Mouse (Mus musculus): Measurements from ENCODE around the gene Szrd1. TPM values are rescaled to one million over a fixed set of nuclear protein-coding genes. Genes with fewer than 3 reads are reported as not detected.

Szrd1 gene
- total and polyA plus RNA-seq, 2 experiments from 2014 or later: 17.2 to 60.5 TPM

GRCm38 (mm10) chr4:141099956-141100355 is 39.6 kb downstream of the Szrd1 start:
- no peak overlapping the region for H3K9ac ChIP-seq
- H3K27ac ChIP-seq (ENCODE audit: low read depth, low read length): no peak overlapping the region
- no peaks in the 10 kb centered on the region for H3K4me1 ChIP-seq (ENCODE audit: insufficient read depth)
- H3K36me3 ChIP-seq (ENCODE audit: insufficient read depth): no peaks in the 10 kb centered on the region
- WGBS: 75% methylated on average over 5 of the region's 5 CpGs
- TF ChIP-seq CTCF (IDR thresholded peaks at IDR 0.05; ENCODE audit: low read depth): no peak
- no peak overlapping the region for H3K4me3 ChIP-seq (ENCODE audit: low read depth, low read length)
- no peaks in the 10 kb centered on the region for H3K9me3 ChIP-seq (ENCODE audit: low read length)
- DNase-seq (no peak), ATAC-seq (no peak)
- no peak overlapping the region for H3K4me2 ChIP-seq (ENCODE audit: low read depth)
- H3K27me3 ChIP-seq (ENCODE audit: insufficient read depth, low read length): no peaks in the 10 kb centered on the region

GRCm38 (mm10) chr4:141098935-141099334 is 40.6 kb downstream of the Szrd1 start:
- no peak overlapping the region for H3K9ac ChIP-seq
- H3K27me3 ChIP-seq (ENCODE audit: insufficient read depth, low read length): no peaks in the 10 kb centered on the region
- H3K4me1 ChIP-seq (ENCODE audit: insufficient read depth): no peaks in the 10 kb centered on the region
- no peak overlapping the region for H3K4me3 ChIP-seq (ENCODE audit: low read depth, low read length)
- no peak for TF ChIP-seq CTCF (IDR thresholded peaks at IDR 0.05; ENCODE audit: low read depth)
- DNase-seq (no peak), ATAC-seq (no peak)
- WGBS: 87% methylated on average over 4 of the region's 4 CpGs
- H3K9me3 ChIP-seq (ENCODE audit: low read length): no peaks in the 10 kb centered on the region
- no peaks in the 10 kb centered on the region for H3K36me3 ChIP-seq (ENCODE audit: insufficient read depth)
- no peak overlapping the region for H3K4me2 ChIP-seq (ENCODE audit: low read depth)
- no peak overlapping the region for H3K27ac ChIP-seq (ENCODE audit: low read depth, low read length)

- no peaks in the 10 kb centered on the region for H3K9me3 ChIP-seq (ENCODE audit: low read length)
- TF ChIP-seq CTCF (IDR thresholded peaks at IDR 0.05; ENCODE audit: low read depth): no peak
- H3K27ac ChIP-seq (ENCODE audit: low read depth, low read length): no peak overlapping the region
- H3K4me3 ChIP-seq (ENCODE audit: low read depth, low read length): no peak overlapping the region
- H3K4me1 ChIP-seq (ENCODE audit: insufficient read depth): no peaks in the 10 kb centered on the region
- 11% methylated on average over 9 of the region's 9 CpGs for WGBS
- no peaks in the 10 kb centered on the region for H3K27me3 ChIP-seq (ENCODE audit: insufficient read depth, low read length)
- ATAC-seq: no peak
- H3K4me2 ChIP-seq (ENCODE audit: low read depth): no peak overlapping the region
- DNase-seq: no peak
- H3K36me3 ChIP-seq (ENCODE audit: insufficient read depth): no peaks in the 10 kb centered on the region
- H3K9ac ChIP-seq: no peak overlapping the region
Observed at GRCm38 (mm10) chr4:141096710-141097109, 42.9 kb downstream of the Szrd1 start.

DNA sequence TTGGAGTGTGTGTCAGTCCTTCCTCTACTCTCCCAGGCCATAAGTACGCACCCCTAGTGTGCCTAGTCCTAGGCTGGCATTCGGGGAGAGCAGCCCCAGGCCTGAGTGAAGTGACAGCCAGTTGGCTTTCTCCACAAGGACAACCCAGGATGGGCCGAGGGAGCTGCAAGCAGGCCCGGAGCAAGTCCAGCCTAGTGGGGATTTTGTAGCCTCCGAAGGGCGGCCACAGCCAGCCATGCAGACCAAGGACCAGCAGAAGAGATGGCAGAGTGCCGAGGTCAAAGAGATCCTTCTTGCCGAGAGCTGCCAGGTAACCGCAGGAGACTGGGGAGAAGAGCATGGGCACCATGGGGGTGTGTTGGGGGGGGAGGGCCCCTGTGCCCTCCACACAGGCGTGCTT is 44.6 kb downstream of the Szrd1 start:
- DNase-seq (no peak), ATAC-seq (no peak)
- Histone ChIP-seq H3K4me2 (ENCODE audit: low read depth) (no peak overlapping the region), H3K36me3 (ENCODE audit: insufficient read depth) (no peaks in the 10 kb centered on the region), H3K27ac (ENCODE audit: low read depth, low read length) (no peak overlapping the region), H3K4me1 (ENCODE audit: insufficient read depth) (no peaks in the 10 kb centered on the region), H3K9me3 (ENCODE audit: low read length) (no peaks in the 10 kb centered on the region), H3K4me3 (ENCODE audit: low read depth, low read length) (no peak overlapping the region), H3K27me3 (ENCODE audit: insufficient read depth, low read length) (no peaks in the 10 kb centered on the region), H3K9ac (no peak overlapping the region)
- TF ChIP-seq CTCF (IDR thresholded peaks at IDR 0.05; ENCODE audit: low read depth): no peak
- 79% methylated on average over 10 of the region's 10 CpGs for WGBS

GRCm38 (mm10) chr4:141088714-141089113 is 50.9 kb downstream of the Szrd1 start:
- no peak overlapping the region for H3K9ac ChIP-seq
- no peak for DNase-seq
- no peaks in the 10 kb centered on the region for H3K36me3 ChIP-seq (ENCODE audit: insufficient read depth)
- no peak overlapping the region for H3K4me3 ChIP-seq (ENCODE audit: low read depth, low read length)
- no peak overlapping the region for H3K27ac ChIP-seq (ENCODE audit: low read depth, low read length)
- TF ChIP-seq CTCF (IDR thresholded peaks at IDR 0.05; ENCODE audit: low read depth): no peak
- no peaks in the 10 kb centered on the region for H3K4me1 ChIP-seq (ENCODE audit: insufficient read depth)
- H3K9me3 ChIP-seq (ENCODE audit: low read length): no peaks in the 10 kb centered on the region
- no peak for ATAC-seq
- H3K27me3 ChIP-seq (ENCODE audit: insufficient read depth, low read length): no peaks in the 10 kb centered on the region
- H3K4me2 ChIP-seq (ENCODE audit: low read depth): no peak overlapping the region
- WGBS: 74% methylated on average over 9 of the region's 9 CpGs

- H3K4me1 ChIP-seq (ENCODE audit: insufficient read depth): no peaks in the 10 kb centered on the region
- DNase-seq: no peak
- no peak within 1 kb of the TSS for H3K27ac ChIP-seq (ENCODE audit: low read depth, low read length)
- WGBS: 71% methylated on average over 6 of the region's 6 CpGs
- no peaks in the 10 kb centered on the region for H3K36me3 ChIP-seq (ENCODE audit: insufficient read depth)
- no peaks in the 10 kb centered on the region for H3K9me3 ChIP-seq (ENCODE audit: low read length)
- ATAC-seq: no peak
- H3K27me3 ChIP-seq (ENCODE audit: insufficient read depth, low read length): no peaks in the 10 kb centered on the region
- no peak for TF ChIP-seq CTCF (IDR thresholded peaks at IDR 0.05; ENCODE audit: low read depth)
- H3K4me3 ChIP-seq (ENCODE audit: low read depth, low read length): no peak within 1 kb of the TSS
- H3K9ac ChIP-seq: no peak within 1 kb of the TSS
- H3K4me2 ChIP-seq (ENCODE audit: low read depth): no peak within 1 kb of the TSS
Observed at GRCm38 (mm10) chr4:141088033-141088432, 51.5 kb downstream of the Szrd1 start, which contains the start of gene Spata21. Spata21 (plus strand) TSS chr4:141088333.

GRCm38 (mm10) chr4:141086862-141087261 is 52.7 kb downstream of the Szrd1 start:
- 80% methylated on average over 10 of the region's 10 CpGs for WGBS
- Histone ChIP-seq H3K9ac (no peak overlapping the region), H3K4me2 (ENCODE audit: low read depth) (no peak overlapping the region), H3K36me3 (ENCODE audit: insufficient read depth) (no peaks in the 10 kb centered on the region), H3K4me3 (ENCODE audit: low read depth, low read length) (no peak overlapping the region), H3K9me3 (ENCODE audit: low read length) (no peaks in the 10 kb centered on the region), H3K27me3 (ENCODE audit: insufficient read depth, low read length) (no peaks in the 10 kb centered on the region), H3K4me1 (ENCODE audit: insufficient read depth) (no peaks in the 10 kb centered on the region), H3K27ac (ENCODE audit: low read depth, low read length) (no peak overlapping the region)
- no peak for ATAC-seq
- TF ChIP-seq CTCF (IDR thresholded peaks at IDR 0.05; ENCODE audit: low read depth): no peak
- no peak for DNase-seq
